Mouse (Mus musculus): ENCODE measurements at regions not wholly inside any gene's neighbourhood (a gene's known extent, or its start where the extent isn't known, plus 50 kb on each side); places are given as distances from the start of the nearest gene placed in this dataset.
A peak's percentile ranks its signal among the peaks of the same experiment; 100 is the strongest.

DNA sequence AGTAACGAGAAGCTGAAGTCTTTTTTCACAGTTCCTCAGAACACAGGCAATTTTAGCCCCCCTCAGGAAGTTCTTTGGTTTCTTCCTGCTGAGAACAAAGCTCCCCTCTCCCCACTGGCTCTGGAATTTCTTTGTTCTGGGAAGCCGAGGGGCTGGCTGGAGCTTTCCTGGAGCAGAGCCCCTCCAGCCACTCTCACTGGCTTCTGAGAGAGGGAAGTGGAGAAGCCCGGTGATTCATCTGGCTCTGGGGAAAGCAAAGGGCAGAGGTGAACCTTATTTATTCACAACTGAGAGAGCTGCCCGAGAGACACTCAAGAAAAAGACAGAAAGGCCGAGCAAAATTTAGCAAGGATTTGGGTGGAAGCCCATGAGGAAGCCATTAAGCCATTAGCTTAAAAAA, 63.9 kb downstream of the Ddx3x start:
- no peak overlapping the region for H3K27ac ChIP-seq (replicated peaks)
- H3K4me2 ChIP-seq = no peak overlapping the region
- no peaks in the 10 kb centered on the region for H3K9me3 ChIP-seq (replicated peaks)
- no peak overlapping the region for H3K4me3 ChIP-seq (replicated peaks)
- no peaks in the 10 kb centered on the region for H3K36me3 ChIP-seq (replicated peaks)
- no peaks in the 10 kb centered on the region for H3K4me1 ChIP-seq (replicated peaks)
- 17% methylated on average over 5 of the region's 5 CpGs for whole genome bisulfite sequencing (ENCODE audit: insufficient replicate concordance)
- peaks cover 26% of the 10 kb centered on the region for H3K27me3 ChIP-seq
- ATAC-seq (ENCODE audit: insufficient read depth) = no peak
- no peak overlapping the region for H3K9ac ChIP-seq

DNA sequence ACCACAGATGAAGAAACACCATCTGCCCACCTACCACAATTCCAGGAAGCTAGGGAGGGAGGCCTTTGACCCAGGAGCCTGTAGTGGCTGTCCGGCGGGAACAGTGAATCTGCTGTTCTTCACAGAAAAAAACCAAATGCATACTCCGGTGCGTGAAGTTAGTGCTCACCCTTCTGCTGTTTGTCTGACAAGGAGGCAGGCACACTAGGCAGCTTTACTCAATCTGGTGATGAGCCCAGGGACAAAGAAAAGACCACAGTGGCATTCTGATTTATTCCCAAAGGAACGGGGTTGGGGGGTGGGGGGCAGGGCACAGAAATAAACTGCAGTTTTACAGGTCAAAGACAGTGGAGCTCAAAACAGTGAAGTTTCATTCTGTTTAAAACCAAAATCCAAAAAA, 64.4 kb downstream of the Ddx3x start:
- no peak overlapping the region for H3K9ac ChIP-seq
- H3K36me3 ChIP-seq (replicated peaks) = no peaks in the 10 kb centered on the region
- 29% methylated on average over 5 of the region's 5 CpGs for WGBS (ENCODE audit: insufficient replicate concordance)
- H3K27ac ChIP-seq (replicated peaks) = no peak overlapping the region
- no peak overlapping the region for H3K4me3 ChIP-seq (replicated peaks)
- no peak for ATAC-seq (ENCODE audit: insufficient read depth)
- H3K27me3 ChIP-seq = peaks cover 26% of the 10 kb centered on the region
- no peaks in the 10 kb centered on the region for H3K9me3 ChIP-seq (replicated peaks)
- H3K4me2 ChIP-seq = no peak overlapping the region
- H3K4me1 ChIP-seq (replicated peaks) = no peaks in the 10 kb centered on the region

DNA sequence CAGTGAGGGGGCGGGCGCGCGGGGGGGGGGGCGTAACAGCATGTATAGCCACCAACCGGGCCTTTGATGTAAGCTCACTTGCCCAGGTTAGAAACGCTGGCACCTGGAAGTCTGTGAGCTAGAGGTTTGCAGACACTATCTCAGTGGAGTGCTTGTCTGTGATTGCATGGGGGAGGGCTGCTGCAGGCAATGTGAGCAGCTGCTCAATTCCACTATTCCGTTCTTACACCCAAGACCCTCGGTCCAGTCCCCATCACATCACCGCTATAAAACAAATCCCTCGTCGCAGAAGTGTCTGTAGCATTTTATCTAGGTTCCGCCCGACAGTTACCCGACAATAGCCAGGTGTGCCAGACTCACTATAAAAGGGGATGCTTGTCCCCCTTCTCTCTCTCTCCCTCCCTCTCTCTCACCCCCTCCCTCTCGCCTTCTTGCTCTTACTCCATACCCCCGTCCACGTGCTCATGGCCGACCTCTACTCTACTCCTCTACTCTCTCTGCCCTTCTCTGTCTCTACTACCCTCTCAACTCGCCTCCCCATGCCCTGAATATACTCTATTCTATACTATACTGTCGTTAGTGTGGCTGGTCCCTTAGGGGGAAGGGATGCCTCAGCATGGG, 65.4 kb downstream of the Ddx3x start:
- H3K27me3 ChIP-seq = peaks cover 26% of the 10 kb centered on the region
- 0 out of 2 replicates have a peak, but pooled peaks have one; percentile 27 for ATAC-seq (ENCODE audit: insufficient read depth)
- 22% methylated on average over 21 of the region's 21 CpGs for WGBS (ENCODE audit: insufficient replicate concordance)
- peak overlapping the region; percentile 47; the same call in 1 of the 2 replicates for H3K4me3 ChIP-seq (replicated peaks)
- no peaks in the 10 kb centered on the region for H3K36me3 ChIP-seq (replicated peaks)
- peak overlapping the region; percentile 51; the same call in 1 of the 2 replicates for H3K27ac ChIP-seq (replicated peaks)
- no peaks in the 10 kb centered on the region for H3K9me3 ChIP-seq (replicated peaks)
- no peak overlapping the region for H3K9ac ChIP-seq
- no peaks in the 10 kb centered on the region for H3K4me1 ChIP-seq (replicated peaks)
- H3K4me2 ChIP-seq = peak overlapping the region; percentile 63

DNA sequence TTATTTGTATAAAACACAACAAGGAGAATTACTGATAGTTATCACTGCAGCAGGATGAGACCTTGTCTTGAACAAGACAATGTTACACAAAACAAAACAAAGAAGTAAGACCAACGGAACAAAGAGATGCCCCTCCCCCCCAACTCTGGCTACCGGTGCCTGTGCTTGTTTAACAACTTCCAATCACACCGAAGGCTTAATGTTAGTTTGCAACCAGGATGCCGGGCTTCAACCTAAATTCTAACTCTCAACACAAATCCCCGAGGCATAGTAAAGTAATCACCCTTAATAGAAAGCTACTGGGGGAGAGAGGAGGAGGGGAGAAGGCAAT, 65.9 kb downstream of the Ddx3x start:
- Histone ChIP-seq H3K4me2 (peak overlapping the region; percentile 63), H3K27me3 (peaks cover 26% of the 10 kb centered on the region), H3K9me3 (replicated peaks) (no peaks in the 10 kb centered on the region), H3K9ac (no peak overlapping the region), H3K36me3 (replicated peaks) (no peaks in the 10 kb centered on the region), H3K4me1 (replicated peaks) (no peaks in the 10 kb centered on the region), H3K27ac (replicated peaks) (peak overlapping the region; percentile 51), H3K4me3 (replicated peaks) (peak overlapping the region; percentile 47)
- WGBS (ENCODE audit: insufficient replicate concordance) = 4% methylated on average over 5 of the region's 5 CpGs
- ATAC-seq (ENCODE audit: insufficient read depth) = no peak

DNA sequence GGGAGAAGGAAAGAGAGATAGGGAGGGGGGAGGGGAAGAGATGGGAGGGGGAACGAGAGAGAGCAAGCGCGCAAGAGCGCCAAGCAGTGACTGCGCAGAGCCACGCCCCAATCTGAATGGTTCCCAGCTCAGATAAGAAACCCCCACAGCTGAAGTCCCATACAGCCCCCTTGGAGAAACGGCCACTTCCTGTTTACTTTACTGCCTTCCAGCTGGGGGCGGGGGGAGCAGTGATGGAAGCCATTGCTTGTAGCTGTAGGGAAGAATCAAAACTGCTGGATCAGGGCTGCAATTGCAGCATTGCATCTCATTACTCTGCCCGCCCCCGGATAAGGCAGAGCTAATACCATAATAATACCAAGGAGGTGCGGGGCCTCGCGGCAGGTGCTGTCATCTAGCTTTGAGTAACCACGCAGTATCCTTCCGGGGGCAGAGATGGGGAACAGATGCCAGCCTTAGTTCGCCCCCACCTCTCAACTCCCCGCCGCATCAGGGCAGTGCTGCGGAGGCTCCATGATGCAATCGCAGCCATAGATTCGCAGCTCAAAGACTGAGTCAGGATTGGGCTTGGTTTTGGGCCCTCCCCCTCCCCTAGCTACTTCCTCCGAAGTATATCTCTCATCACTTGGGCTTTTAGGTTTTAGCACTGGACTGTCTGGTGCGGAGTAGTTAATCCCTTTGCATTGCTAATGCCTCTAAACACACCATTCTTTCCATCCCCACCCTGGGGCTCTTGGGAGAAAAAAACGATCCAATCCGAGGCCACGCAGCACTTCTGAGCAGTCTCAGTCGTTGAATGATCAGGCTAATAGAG, 66.5 kb downstream of the Ddx3x start:
- Histone ChIP-seq H3K36me3 (replicated peaks) (no peaks in the 10 kb centered on the region), H3K27ac (replicated peaks) (peak overlapping the region; percentile 51; the same call in 1 of the 2 replicates), H3K4me1 (replicated peaks) (no peaks in the 10 kb centered on the region), H3K9me3 (replicated peaks) (no peaks in the 10 kb centered on the region), H3K4me3 (replicated peaks) (peak overlapping the region; percentile 47), H3K27me3 (peaks cover 26% of the 10 kb centered on the region), H3K9ac (no peak overlapping the region), H3K4me2 (peak overlapping the region; percentile 63)
- ATAC-seq (ENCODE audit: insufficient read depth) = peak; percentile 79
- whole genome bisulfite sequencing (ENCODE audit: insufficient replicate concordance) = 7% methylated on average over 27 of the region's 27 CpGs

DNA sequence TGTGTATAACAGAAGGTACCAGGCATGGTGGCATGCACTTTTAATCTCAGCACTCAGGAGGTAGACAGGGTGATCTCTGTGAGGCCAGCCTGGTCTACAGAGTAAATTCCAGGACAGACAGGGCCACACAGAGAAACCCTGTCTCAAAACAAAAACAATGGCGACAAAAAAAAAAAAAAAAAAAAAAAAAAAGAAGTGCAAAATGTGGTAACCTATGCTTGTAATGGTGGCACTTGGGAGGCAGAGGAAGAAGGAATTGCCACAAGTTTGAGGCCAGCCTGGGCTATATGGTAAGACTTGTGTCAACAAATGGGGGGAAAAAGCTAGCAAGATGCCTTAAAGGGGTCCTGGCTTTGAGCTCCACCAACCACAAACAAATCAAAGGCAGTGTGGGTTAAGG, 67.6 kb downstream of the Ddx3x start:
- WGBS (ENCODE audit: insufficient replicate concordance) = 50% methylated on average over 1 of the region's 1 CpGs
- H3K27ac ChIP-seq (replicated peaks) = no peak overlapping the region
- no peak overlapping the region for H3K4me3 ChIP-seq (replicated peaks)
- no peak overlapping the region for H3K4me2 ChIP-seq
- no peaks in the 10 kb centered on the region for H3K4me1 ChIP-seq (replicated peaks)
- H3K36me3 ChIP-seq (replicated peaks) = no peaks in the 10 kb centered on the region
- ATAC-seq (ENCODE audit: insufficient read depth) = no peak
- H3K27me3 ChIP-seq = peaks cover 26% of the 10 kb centered on the region
- H3K9me3 ChIP-seq (replicated peaks) = no peaks in the 10 kb centered on the region
- H3K9ac ChIP-seq = no peak overlapping the region

DNA sequence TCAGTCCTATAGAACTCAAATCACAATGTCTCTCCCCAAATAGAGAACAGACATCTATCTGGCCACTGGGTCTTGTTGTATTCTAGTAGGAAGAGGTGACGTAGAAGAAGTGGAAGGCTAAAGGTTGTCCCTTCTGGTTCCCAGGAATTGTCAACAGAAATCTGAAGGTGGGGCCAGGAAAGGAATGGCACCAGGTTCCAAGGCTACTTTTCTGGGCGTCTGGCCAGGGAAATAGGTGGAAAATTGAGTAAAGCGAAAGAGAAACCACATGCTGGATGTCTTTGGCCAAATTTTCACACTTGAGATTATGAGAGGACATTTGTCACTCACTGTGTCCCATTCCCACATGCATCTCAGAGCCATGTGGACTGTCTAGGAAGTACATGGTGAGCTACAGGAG, 69.7 kb downstream of the Ddx3x start:
- Histone ChIP-seq H3K27ac (replicated peaks) (no peak overlapping the region), H3K4me2 (no peak overlapping the region), H3K4me3 (replicated peaks) (no peak overlapping the region), H3K36me3 (replicated peaks) (no peaks in the 10 kb centered on the region), H3K9me3 (replicated peaks) (no peaks in the 10 kb centered on the region), H3K9ac (no peak overlapping the region), H3K27me3 (peaks cover 22% of the 10 kb centered on the region), H3K4me1 (replicated peaks) (no peaks in the 10 kb centered on the region)
- WGBS (ENCODE audit: insufficient replicate concordance) = 62% methylated on average over 3 of the region's 3 CpGs
- ATAC-seq (ENCODE audit: insufficient read depth) = no peak

DNA sequence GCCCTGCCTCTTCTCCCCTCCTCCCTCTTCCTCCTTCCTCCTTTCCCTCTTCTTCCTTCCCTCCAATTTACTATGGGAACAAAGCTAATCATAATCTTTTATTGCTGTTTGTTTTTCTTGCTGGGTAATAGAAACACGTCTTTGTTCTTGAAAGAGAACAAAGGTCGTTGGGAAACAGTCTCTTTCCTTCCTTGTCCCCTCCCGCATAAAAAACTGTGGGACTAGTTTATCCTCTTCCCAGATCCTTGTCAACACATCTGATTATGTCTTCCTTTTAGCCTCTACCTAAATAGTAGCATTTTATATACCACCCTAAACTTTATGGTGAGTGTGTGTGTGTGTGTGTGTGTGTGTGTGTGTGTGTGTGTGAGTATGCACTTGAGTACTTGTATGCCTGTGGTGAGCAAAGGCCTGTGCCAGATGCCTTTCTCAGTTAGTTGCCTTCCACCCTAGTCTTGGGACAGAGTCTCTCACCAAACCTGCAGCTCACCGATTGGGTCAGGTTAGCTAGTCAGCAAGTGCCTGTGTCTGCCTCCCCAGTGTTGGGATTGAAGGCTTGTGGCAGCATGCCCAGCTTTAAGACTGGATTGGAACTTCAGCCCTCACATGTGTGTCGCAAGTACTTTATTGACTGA, 76.5 kb downstream of the Ddx3x start:
- ATAC-seq (ENCODE audit: insufficient read depth) = no peak
- no peaks in the 10 kb centered on the region for H3K36me3 ChIP-seq (replicated peaks)
- H3K27ac ChIP-seq (replicated peaks) = no peak overlapping the region
- no peaks in the 10 kb centered on the region for H3K4me1 ChIP-seq (replicated peaks)
- no peak overlapping the region for H3K4me3 ChIP-seq (replicated peaks)
- no peak overlapping the region for H3K4me2 ChIP-seq
- H3K9ac ChIP-seq = no peak overlapping the region
- H3K27me3 ChIP-seq = no peaks in the 10 kb centered on the region
- WGBS (ENCODE audit: insufficient replicate concordance) = 54% methylated on average over 5 of the region's 5 CpGs
- H3K9me3 ChIP-seq (replicated peaks) = no peaks in the 10 kb centered on the region

DNA sequence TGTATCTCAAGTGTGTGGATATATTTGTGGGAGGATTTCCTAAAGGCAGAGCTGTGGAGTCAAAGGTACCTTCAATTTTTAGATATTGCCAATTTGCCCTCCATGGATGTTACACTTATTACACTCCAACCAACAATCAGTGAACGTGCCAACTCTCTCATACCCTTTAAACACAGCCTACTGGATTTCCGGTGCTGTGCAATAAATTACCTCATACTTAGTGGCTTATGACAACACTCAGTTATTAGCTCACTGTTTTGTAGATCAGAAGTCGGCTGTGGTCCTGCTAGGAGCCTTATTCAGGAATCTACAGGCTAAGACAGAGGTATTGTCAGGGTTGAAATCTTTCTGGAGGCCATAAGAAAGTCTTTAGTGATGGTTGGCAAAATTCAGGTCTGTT, 77.2 kb downstream of the Ddx3x start:
- H3K9me3 ChIP-seq (replicated peaks) = no peaks in the 10 kb centered on the region
- H3K36me3 ChIP-seq (replicated peaks) = no peaks in the 10 kb centered on the region
- no peak overlapping the region for H3K4me2 ChIP-seq
- no peak overlapping the region for H3K27ac ChIP-seq (replicated peaks)
- H3K4me3 ChIP-seq (replicated peaks) = no peak overlapping the region
- H3K9ac ChIP-seq = no peak overlapping the region
- H3K4me1 ChIP-seq (replicated peaks) = no peaks in the 10 kb centered on the region
- ATAC-seq (ENCODE audit: insufficient read depth) = no peak
- H3K27me3 ChIP-seq = no peaks in the 10 kb centered on the region
- WGBS (ENCODE audit: insufficient replicate concordance) = 55% methylated on average over 3 of the region's 3 CpGs

DNA sequence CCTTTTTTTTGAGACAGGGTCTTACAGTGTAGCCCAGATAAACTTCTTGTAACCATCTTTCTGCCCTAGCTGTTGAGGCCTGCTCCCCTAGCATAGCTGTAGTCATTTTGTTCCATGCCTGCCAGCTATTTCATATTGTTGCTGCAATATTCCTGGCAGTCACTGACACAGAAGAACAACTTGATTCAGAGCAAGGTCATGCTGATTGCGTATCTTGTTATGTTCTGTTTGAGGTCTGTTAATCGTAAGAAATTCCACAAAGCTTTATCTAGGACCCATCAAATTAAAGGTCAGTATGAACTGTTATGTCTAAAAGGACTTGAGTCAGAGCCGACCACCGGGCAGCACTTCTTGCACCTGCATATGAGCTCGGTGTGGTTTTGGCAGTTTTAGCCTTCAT, 79.7 kb downstream of the Ddx3x start:
- Histone ChIP-seq H3K36me3 (replicated peaks) (no peaks in the 10 kb centered on the region), H3K9me3 (replicated peaks) (no peaks in the 10 kb centered on the region), H3K4me1 (replicated peaks) (no peaks in the 10 kb centered on the region), H3K27ac (replicated peaks) (no peak overlapping the region), H3K4me2 (no peak overlapping the region), H3K9ac (no peak overlapping the region), H3K27me3 (no peaks in the 10 kb centered on the region), H3K4me3 (replicated peaks) (no peak overlapping the region)
- no peak for ATAC-seq (ENCODE audit: insufficient read depth)
- 64% methylated on average over 5 of the region's 5 CpGs for WGBS (ENCODE audit: insufficient replicate concordance)

DNA sequence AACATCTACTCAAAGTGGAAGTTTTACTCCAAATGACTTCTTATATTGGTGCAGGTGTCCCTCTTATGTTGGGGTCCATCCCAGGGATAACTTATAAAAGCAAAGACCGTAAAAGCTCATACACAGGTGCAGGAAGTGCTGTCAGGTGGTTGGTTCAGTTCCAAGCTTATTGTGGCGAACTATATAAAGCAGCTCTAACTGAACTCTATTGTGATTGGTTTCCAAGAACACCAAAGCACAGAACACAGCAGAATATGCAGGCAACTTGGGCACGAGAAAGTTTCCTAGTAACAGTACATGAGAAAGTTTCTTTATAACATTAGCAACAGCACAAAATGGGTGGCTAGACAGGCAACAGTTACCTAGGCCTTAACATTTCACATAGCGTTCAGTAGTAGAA, 89.5 kb downstream of the Ddx3x start:
- 63% methylated on average over 4 of the region's 4 CpGs for WGBS (ENCODE audit: insufficient replicate concordance)
- Histone ChIP-seq H3K4me1 (replicated peaks) (no peaks in the 10 kb centered on the region), H3K27me3 (no peaks in the 10 kb centered on the region), H3K36me3 (replicated peaks) (no peaks in the 10 kb centered on the region), H3K9me3 (replicated peaks) (no peaks in the 10 kb centered on the region), H3K4me2 (no peak overlapping the region), H3K9ac (no peak overlapping the region), H3K27ac (replicated peaks) (no peak overlapping the region), H3K4me3 (replicated peaks) (no peak overlapping the region)
- ATAC-seq (ENCODE audit: insufficient read depth) = no peak

Measured in liver, embryonic 15.5 days (tissue).